Mouse (Mus musculus) heart, embryonic 15.5 days (tissue): ENCODE data around the gene Lrrc7. TPM values are rescaled to one million over a fixed set of nuclear protein-coding genes. Genes with fewer than 3 reads are reported as not detected.
A peak's percentile ranks its signal among the peaks of the same experiment; 100 is the strongest.

Experiments
- ATAC-seq: fragments of 200-750 bp; cut with Nextera tagmentation; replicated peaks from 2 replicates; pipeline ENCODE4 v1.8.0; 2017; ENCODE audit warnings: low read depth, moderate TSS enrichment; ENCODE audit not compliant: insufficient number of reproducible peaks, insufficient read depth, low FRiP score
- H3K27ac ChIP-seq: fragments of 300-500 bp; sonication (generic); 2 replicates; pipeline ENCODE4 v1.5.1; 2015; ENCODE audit warnings: mild to moderate bottlenecking, inconsistent platforms
- H3K27me3 ChIP-seq: fragments of 300-500 bp; sonication (generic); 2 replicates; pipeline ENCODE4 v1.6.1; 2015; ENCODE audit warnings: inconsistent platforms
- H3K36me3 ChIP-seq: fragments of 300-500 bp; sonication (generic); 2 replicates; pipeline ENCODE4 v1.6.1; 2015; ENCODE audit warnings: mild to moderate bottlenecking, inconsistent platforms
- H3K4me1 ChIP-seq: fragments of 300-500 bp; sonication (generic); replicated peaks from 2 replicates; pipeline ENCODE4 v1.6.1; 2015; ENCODE audit warnings: inconsistent platforms
- H3K4me2 ChIP-seq: fragments of 300-500 bp; sonication (generic); 2 replicates; pipeline ENCODE4 v1.6.1; 2015; ENCODE audit warnings: inconsistent platforms, mild to moderate bottlenecking, moderate library complexity
- H3K4me3 ChIP-seq: fragments of 300-500 bp; sonication (generic); 2 replicates; pipeline ENCODE4 v1.5.1; 2015; ENCODE audit warnings: mild to moderate bottlenecking, inconsistent platforms
- H3K9ac ChIP-seq: fragments of 300-500 bp; sonication (generic); 2 replicates; pipeline ENCODE4 v1.6.1; 2015; ENCODE audit warnings: mild to moderate bottlenecking, inconsistent platforms
- H3K9me3 ChIP-seq: fragments of 300-500 bp; sonication (generic); replicated peaks from 2 replicates; pipeline ENCODE4 v1.6.1; 2016; ENCODE audit warnings: inconsistent platforms
- WGBS: fragments of 180-500 bp; shearing (Covaris S2); methylation state at CpG from one replicate; pipeline ENCODE4 v1.1.7; 2015; ENCODE audit warnings: mixed read lengths; 5-methylcytosine and 5-hydroxymethylcytosine counted together
- polyA plus RNA-seq: library from polyadenylated mRNA; unstranded; fragments of >200 nt; fragmentation: Nextera tagmentation; extraction: Ambion mirVana; gene quantifications from 2 replicates; pipeline ENCODE4 v1.2.1, GENCODE M21; 2015

The Lrrc7 gene
- 0.08 and 0.11 TPM in 2 replicates for polyA plus RNA-seq

- no peak within 1 kb of the TSS for H3K27ac ChIP-seq
- peak within 1 kb of the TSS; percentile 100 for H3K4me2 ChIP-seq
- peaks cover 46% of the 10 kb centered on the region for H3K27me3 ChIP-seq
- peak within 1 kb of the TSS; percentile 66 for H3K4me3 ChIP-seq
- under 1% methylated on average over 28 of the region's 28 CpGs for WGBS
- peak; percentile 81 for ATAC-seq
- H3K36me3 ChIP-seq = no peaks in the 10 kb centered on the region
- H3K9ac ChIP-seq = peak within 1 kb of the TSS; percentile 48
- no peaks in the 10 kb centered on the region for H3K9me3 ChIP-seq
- H3K4me1 ChIP-seq = peaks cover 29% of the 10 kb centered on the region
Measured at GRCm38 (mm10) chr3:158561987-158562360, at the start of gene Lrrc7. Lrrc7 (minus strand) TSS chr3:158562221.

GRCm38 (mm10) chr3:158607065-158607464 lies 45.0 kb upstream of the Lrrc7 start:
- 18% methylated on average over 1 of the region's 1 CpGs for WGBS
- no peak overlapping the region for H3K27ac ChIP-seq
- no peaks in the 10 kb centered on the region for H3K36me3 ChIP-seq
- no peak overlapping the region for H3K4me3 ChIP-seq
- no peaks in the 10 kb centered on the region for H3K9me3 ChIP-seq
- H3K9ac ChIP-seq = no peak overlapping the region
- no peaks in the 10 kb centered on the region for H3K4me1 ChIP-seq
- no peak overlapping the region for H3K4me2 ChIP-seq
- no peak for ATAC-seq
- H3K27me3 ChIP-seq = no peaks in the 10 kb centered on the region

GRCm38 (mm10) chr3:158605274-158605673 lies 43.3 kb upstream of the Lrrc7 start:
- Histone ChIP-seq H3K27ac (no peak overlapping the region), H3K4me2 (no peak overlapping the region), H3K36me3 (no peaks in the 10 kb centered on the region), H3K27me3 (no peaks in the 10 kb centered on the region), H3K9ac (no peak overlapping the region), H3K4me1 (no peaks in the 10 kb centered on the region), H3K4me3 (no peak overlapping the region), H3K9me3 (no peaks in the 10 kb centered on the region)
- ATAC-seq = no peak

GRCm38 (mm10) chr3:158561256-158561986 lies 600 bp downstream of the Lrrc7 start:
- no peaks in the 10 kb centered on the region for H3K36me3 ChIP-seq
- H3K4me3 ChIP-seq = peak overlapping the region; percentile 66
- WGBS = under 1% methylated on average over 50 of the region's 55 CpGs
- peaks cover 29% of the 10 kb centered on the region for H3K4me1 ChIP-seq
- peaks cover 46% of the 10 kb centered on the region for H3K27me3 ChIP-seq
- no peak overlapping the region for H3K27ac ChIP-seq
- no peaks in the 10 kb centered on the region for H3K9me3 ChIP-seq
- peak; percentile 41 for ATAC-seq
- H3K4me2 ChIP-seq = peak overlapping the region; percentile 100
- H3K9ac ChIP-seq = peak overlapping the region; percentile 48

GRCm38 (mm10) chr3:158560891-158561255 lies 1.1 kb downstream of the Lrrc7 start:
- H3K9ac ChIP-seq = peak overlapping the region; percentile 48

GRCm38 (mm10) chr3:158559691-158560650 lies 2.0 kb downstream of the Lrrc7 start:
- H3K36me3 ChIP-seq = no peaks in the 10 kb centered on the region
- peak overlapping the region; percentile 100 for H3K4me2 ChIP-seq
- peak overlapping the region; percentile 66 for H3K4me3 ChIP-seq
- H3K4me1 ChIP-seq = peaks cover 29% of the 10 kb centered on the region
- no peak for ATAC-seq
- peaks cover 46% of the 10 kb centered on the region for H3K27me3 ChIP-seq
- WGBS = 4% methylated on average over 18 of the region's 18 CpGs
- H3K9ac ChIP-seq = no peak overlapping the region
- H3K9me3 ChIP-seq = no peaks in the 10 kb centered on the region
- H3K27ac ChIP-seq = no peak overlapping the region

More at GRCm38 (mm10) chr3:158560891-158561255, 1.1 kb downstream of the Lrrc7 start:
- no peaks in the 10 kb centered on the region for H3K36me3 ChIP-seq
- no peak overlapping the region for H3K27ac ChIP-seq
- H3K9me3 ChIP-seq = no peaks in the 10 kb centered on the region
- peak overlapping the region; percentile 100 for H3K4me2 ChIP-seq
- ATAC-seq = no peak
- WGBS = under 1% methylated on average over 16 of the region's 16 CpGs
- peak overlapping the region; percentile 66 for H3K4me3 ChIP-seq
- peaks cover 46% of the 10 kb centered on the region for H3K27me3 ChIP-seq
- H3K4me1 ChIP-seq = peaks cover 29% of the 10 kb centered on the region

- H3K36me3 ChIP-seq = no peaks in the 10 kb centered on the region
- H3K27ac ChIP-seq = no peak overlapping the region
- whole genome bisulfite sequencing = 16% methylated on average over 5 of the region's 5 CpGs
- ATAC-seq = no peak
- H3K27me3 ChIP-seq = peaks cover 46% of the 10 kb centered on the region
- peak overlapping the region; percentile 66 for H3K4me3 ChIP-seq
- peaks cover 29% of the 10 kb centered on the region for H3K4me1 ChIP-seq
- H3K9ac ChIP-seq = no peak overlapping the region
- peak overlapping the region; percentile 100 for H3K4me2 ChIP-seq
- no peaks in the 10 kb centered on the region for H3K9me3 ChIP-seq
Measured at GRCm38 (mm10) chr3:158559131-158559658, 2.8 kb downstream of the Lrrc7 start.

GRCm38 (mm10) chr3:158558631-158559030 lies 3.4 kb downstream of the Lrrc7 start:
- Histone ChIP-seq H3K4me1 (peaks cover 29% of the 10 kb centered on the region), H3K4me3 (no peak overlapping the region), H3K9ac (no peak overlapping the region), H3K9me3 (no peaks in the 10 kb centered on the region), H3K4me2 (no peak overlapping the region), H3K27ac (no peak overlapping the region), H3K36me3 (no peaks in the 10 kb centered on the region), H3K27me3 (peaks cover 45% of the 10 kb centered on the region)
- ATAC-seq = no peak

GRCm38 (mm10) chr3:158554280-158554679 lies 7.7 kb downstream of the Lrrc7 start:
- Histone ChIP-seq H3K4me1 (no peaks in the 10 kb centered on the region), H3K36me3 (no peaks in the 10 kb centered on the region), H3K27ac (no peak overlapping the region), H3K9ac (no peak overlapping the region), H3K27me3 (0 out of 2 replicates have a peak, but pooled peaks cover 7% of the 10 kb centered on the region), H3K4me3 (no peak overlapping the region), H3K9me3 (no peaks in the 10 kb centered on the region), H3K4me2 (no peak overlapping the region)
- no peak for ATAC-seq

- Histone ChIP-seq H3K4me1 (no peaks in the 10 kb centered on the region), H3K4me3 (no peak overlapping the region), H3K27ac (no peak overlapping the region), H3K27me3 (no peaks in the 10 kb centered on the region), H3K9ac (no peak overlapping the region), H3K4me2 (no peak overlapping the region), H3K36me3 (no peaks in the 10 kb centered on the region), H3K9me3 (no peaks in the 10 kb centered on the region)
- 64% methylated on average over 5 of the region's 5 CpGs for WGBS
- no peak for ATAC-seq
Measured at GRCm38 (mm10) chr3:158552105-158552504, 9.9 kb downstream of the Lrrc7 start.

- no peak overlapping the region for H3K27ac ChIP-seq
- no peaks in the 10 kb centered on the region for H3K4me1 ChIP-seq
- no peak overlapping the region for H3K4me3 ChIP-seq
- H3K4me2 ChIP-seq = no peak overlapping the region
- no peaks in the 10 kb centered on the region for H3K27me3 ChIP-seq
- H3K36me3 ChIP-seq = no peaks in the 10 kb centered on the region
- no peaks in the 10 kb centered on the region for H3K9me3 ChIP-seq
- H3K9ac ChIP-seq = no peak overlapping the region
- no peak for ATAC-seq
- WGBS = 57% methylated on average over 3 of the region's 3 CpGs
Measured at GRCm38 (mm10) chr3:158543481-158543880, 18.5 kb downstream of the Lrrc7 start.
